Mouse (Mus musculus): Measurements from ENCODE around the gene Smurf1. TPM values are rescaled to one million over a fixed set of nuclear protein-coding genes. Genes with fewer than 3 reads are reported as not detected.

Gene Smurf1
- polyA plus RNA-seq, 1 experiment = 33.6 TPM

GRCm38 (mm10) chr5:144901791-144902190 lies 63.9 kb downstream of the Smurf1 start:
- TF ChIP-seq CTCF (IDR thresholded peaks at IDR 0.05; ENCODE audit: borderline replicate concordance, control insufficient read depth, extremely low read depth, insufficient read depth, low read length, poor library complexity) (no peak), POLR2A (IDR thresholded peaks at IDR 0.05; ENCODE audit: control insufficient read depth, extremely low read depth, insufficient read depth, low read length, poor library complexity) (no peak)
- no peaks in the 10 kb centered on the region for H3K4me1 ChIP-seq (replicated peaks; ENCODE audit: control insufficient read depth, insufficient read depth, low read length)
- peaks cover 4% of the 10 kb centered on the region for H3K36me3 ChIP-seq (ENCODE audit: control insufficient read depth, insufficient read depth, low read length)
- H3K27me3 ChIP-seq (ENCODE audit: control insufficient read depth, insufficient read depth, low read length) = no peaks in the 10 kb centered on the region
- H3K4me3 ChIP-seq (ENCODE audit: control insufficient read depth, insufficient read depth, low read length) = no peak overlapping the region
- no peak overlapping the region for H3K27ac ChIP-seq (ENCODE audit: control insufficient read depth, insufficient read depth, low read length)
- 92% methylated on average over 10 of the region's 10 CpGs for WGBS
- no peak for DNase-seq

DNA sequence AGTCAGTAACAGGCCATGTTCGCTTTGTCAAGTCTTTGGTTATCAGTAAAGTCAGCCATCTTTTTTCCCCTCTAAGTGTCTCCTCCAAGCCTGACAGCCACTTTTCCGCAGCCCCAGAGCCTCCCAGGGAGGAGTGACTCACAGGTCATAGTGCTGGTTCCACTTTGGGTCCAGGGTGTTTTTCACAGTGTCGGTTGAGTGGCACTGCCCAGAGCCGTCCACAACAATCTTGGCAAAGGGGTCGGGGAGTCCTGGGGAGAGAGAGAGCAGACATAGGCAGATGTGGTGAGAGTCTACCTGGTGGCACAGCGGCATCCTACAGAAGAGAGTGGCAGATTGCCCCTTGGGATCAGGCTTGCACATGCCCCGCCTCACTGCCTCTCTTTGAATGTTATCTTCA lies 64.6 kb downstream of the Smurf1 start:
- H3K27ac ChIP-seq (ENCODE audit: control insufficient read depth, insufficient read depth, low read length) = no peak overlapping the region
- no peaks in the 10 kb centered on the region for H3K4me1 ChIP-seq (replicated peaks; ENCODE audit: control insufficient read depth, insufficient read depth, low read length)
- no peak for DNase-seq
- WGBS = 93% methylated on average over 7 of the region's 7 CpGs
- H3K4me3 ChIP-seq (ENCODE audit: control insufficient read depth, insufficient read depth, low read length) = no peak overlapping the region
- H3K27me3 ChIP-seq (ENCODE audit: control insufficient read depth, insufficient read depth, low read length) = no peaks in the 10 kb centered on the region
- H3K36me3 ChIP-seq (ENCODE audit: control insufficient read depth, insufficient read depth, low read length) = peaks cover 11% of the 10 kb centered on the region
- TF ChIP-seq CTCF (IDR thresholded peaks at IDR 0.05; ENCODE audit: borderline replicate concordance, control insufficient read depth, extremely low read depth, insufficient read depth, low read length, poor library complexity) (no peak), POLR2A (IDR thresholded peaks at IDR 0.05; ENCODE audit: control insufficient read depth, extremely low read depth, insufficient read depth, low read length, poor library complexity) (no peak)

DNA sequence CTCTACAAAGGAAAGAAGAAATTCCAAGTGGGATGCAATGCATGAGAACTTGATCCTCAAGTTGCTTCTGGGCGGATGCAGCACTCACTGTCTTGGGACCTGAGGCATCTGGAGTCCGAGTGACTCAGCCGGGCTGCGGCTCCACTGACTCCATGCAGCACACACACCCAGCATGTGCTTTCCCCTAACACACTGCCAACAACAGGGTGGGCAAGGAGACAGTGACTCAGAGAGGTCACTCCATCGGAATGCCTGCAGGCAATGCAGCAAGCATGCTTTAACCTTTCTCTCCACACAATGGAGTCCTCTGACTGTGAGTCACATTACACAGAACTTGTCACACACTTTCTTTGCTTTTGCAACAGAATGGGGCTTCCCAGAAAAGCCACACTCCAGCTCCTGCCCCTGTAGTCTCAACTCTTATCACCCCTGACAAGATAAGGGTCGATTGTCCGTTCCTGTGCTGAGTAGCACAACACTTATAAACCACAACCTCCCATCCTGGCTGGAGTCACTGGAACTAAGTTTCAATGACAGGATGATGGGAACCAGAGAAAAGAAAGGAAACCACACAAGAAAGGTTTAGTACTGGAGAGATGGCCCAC lies 67.1 kb downstream of the Smurf1 start:
- 85% methylated on average over 7 of the region's 7 CpGs for WGBS
- no peak for DNase-seq
- no peak overlapping the region for H3K27ac ChIP-seq (ENCODE audit: control insufficient read depth, insufficient read depth, low read length)

DNA sequence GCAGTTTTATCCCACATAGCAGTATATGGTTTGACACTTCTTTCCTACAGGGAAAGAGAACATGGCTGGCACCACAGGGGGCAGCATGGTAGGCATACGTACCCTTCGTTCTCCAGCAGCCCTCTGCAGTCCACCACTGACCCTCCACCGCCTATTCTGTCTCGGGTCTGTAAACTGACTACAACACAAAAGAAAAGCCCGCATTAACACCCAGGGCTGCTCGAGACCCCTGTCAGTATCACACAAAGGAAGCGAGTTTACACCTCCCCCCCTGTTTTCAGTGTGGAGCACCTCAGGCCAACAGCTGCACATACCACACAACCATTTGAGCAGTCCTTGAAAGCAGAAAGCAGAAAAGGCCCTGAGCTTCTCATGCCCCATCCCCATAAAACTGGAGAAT lies 67.8 kb downstream of the Smurf1 start:
- no peak overlapping the region for H3K27ac ChIP-seq (ENCODE audit: control insufficient read depth, insufficient read depth, low read length)
- 95% methylated on average over 7 of the region's 7 CpGs for WGBS
- H3K27me3 ChIP-seq (ENCODE audit: control insufficient read depth, insufficient read depth, low read length) = no peaks in the 10 kb centered on the region
- H3K4me3 ChIP-seq (ENCODE audit: control insufficient read depth, insufficient read depth, low read length) = no peak overlapping the region
- no peak for DNase-seq
- no peak for TF ChIP-seq POLR2A (IDR thresholded peaks at IDR 0.05; ENCODE audit: control insufficient read depth, extremely low read depth, insufficient read depth, low read length, poor library complexity)
- TF ChIP-seq CTCF (IDR thresholded peaks at IDR 0.05; ENCODE audit: borderline replicate concordance, control insufficient read depth, extremely low read depth, insufficient read depth, low read length, poor library complexity) = no peak
- H3K36me3 ChIP-seq (ENCODE audit: control insufficient read depth, insufficient read depth, low read length) = peaks cover 18% of the 10 kb centered on the region
- H3K4me1 ChIP-seq (replicated peaks; ENCODE audit: control insufficient read depth, insufficient read depth, low read length) = no peaks in the 10 kb centered on the region

More for the DNA sequence above, 67.1 kb downstream of the Smurf1 start:
- peaks cover 18% of the 10 kb centered on the region for H3K36me3 ChIP-seq (ENCODE audit: control insufficient read depth, insufficient read depth, low read length)
- H3K4me3 ChIP-seq (ENCODE audit: control insufficient read depth, insufficient read depth, low read length) = no peak overlapping the region
- H3K27me3 ChIP-seq (ENCODE audit: control insufficient read depth, insufficient read depth, low read length) = no peaks in the 10 kb centered on the region
- TF ChIP-seq POLR2A (IDR thresholded peaks at IDR 0.05; ENCODE audit: control insufficient read depth, extremely low read depth, insufficient read depth, low read length, poor library complexity) = no peak
- no peak for TF ChIP-seq CTCF (IDR thresholded peaks at IDR 0.05; ENCODE audit: borderline replicate concordance, control insufficient read depth, extremely low read depth, insufficient read depth, low read length, poor library complexity)
- no peaks in the 10 kb centered on the region for H3K4me1 ChIP-seq (replicated peaks; ENCODE audit: control insufficient read depth, insufficient read depth, low read length)

DNA sequence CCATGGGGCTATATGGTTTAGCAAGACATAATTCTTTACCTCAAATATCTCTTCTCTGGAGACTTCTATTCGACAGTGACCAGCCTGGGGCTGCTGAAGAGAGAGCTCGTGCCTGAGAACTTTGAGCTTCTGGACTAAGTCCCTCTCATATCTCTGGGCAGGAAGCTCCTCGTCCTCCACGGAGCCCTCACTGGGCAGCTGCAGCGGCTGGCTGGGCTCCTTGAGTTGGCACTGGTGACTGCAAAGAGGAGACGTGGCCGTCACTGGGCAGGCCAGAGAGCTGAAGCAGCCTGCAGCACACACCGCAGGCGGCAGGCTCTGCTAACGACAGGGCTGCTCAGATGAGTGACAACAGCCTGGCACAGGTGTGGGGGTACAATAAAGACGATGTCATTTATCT lies 74.4 kb downstream of the Smurf1 start:
- 97% methylated on average over 11 of the region's 11 CpGs for WGBS
- no peak for DNase-seq
- TF ChIP-seq POLR2A (IDR thresholded peaks at IDR 0.05; ENCODE audit: control insufficient read depth, extremely low read depth, insufficient read depth, low read length, poor library complexity) (no peak), CTCF (IDR thresholded peaks at IDR 0.05; ENCODE audit: borderline replicate concordance, control insufficient read depth, extremely low read depth, insufficient read depth, low read length, poor library complexity) (no peak)
- H3K27ac ChIP-seq (ENCODE audit: control insufficient read depth, insufficient read depth, low read length) = no peak overlapping the region
- H3K27me3 ChIP-seq (ENCODE audit: control insufficient read depth, insufficient read depth, low read length) = no peaks in the 10 kb centered on the region
- peaks cover 16% of the 10 kb centered on the region for H3K36me3 ChIP-seq (ENCODE audit: control insufficient read depth, insufficient read depth, low read length)
- H3K4me3 ChIP-seq (ENCODE audit: control insufficient read depth, insufficient read depth, low read length) = no peak overlapping the region
- no peaks in the 10 kb centered on the region for H3K4me1 ChIP-seq (replicated peaks; ENCODE audit: control insufficient read depth, insufficient read depth, low read length)

- Histone ChIP-seq H3K27ac (ENCODE audit: control insufficient read depth, insufficient read depth, low read length) (no peak overlapping the region), H3K4me3 (ENCODE audit: control insufficient read depth, insufficient read depth, low read length) (no peak overlapping the region), H3K4me1 (replicated peaks; ENCODE audit: control insufficient read depth, insufficient read depth, low read length) (no peaks in the 10 kb centered on the region), H3K36me3 (ENCODE audit: control insufficient read depth, insufficient read depth, low read length) (peaks cover 15% of the 10 kb centered on the region), H3K27me3 (ENCODE audit: control insufficient read depth, insufficient read depth, low read length) (no peaks in the 10 kb centered on the region)
- 96% methylated on average over 9 of the region's 9 CpGs for WGBS
- TF ChIP-seq POLR2A (IDR thresholded peaks at IDR 0.05; ENCODE audit: control insufficient read depth, extremely low read depth, insufficient read depth, low read length, poor library complexity) = no peak
- no peak for DNase-seq
Observed at GRCm38 (mm10) chr5:144885968-144886650, 79.5 kb downstream of the Smurf1 start.

All from thymus, adult 2 months (tissue).